Mouse (Mus musculus): ENCODE data around the gene Dusp9. TPM values are rescaled to one million over a fixed set of nuclear protein-coding genes. Genes with fewer than 3 reads are reported as not detected.
A peak's percentile ranks its signal among the peaks of the same experiment; 100 is the strongest.

Gene Dusp9
- total RNA-seq, 2 experiments from 2014 or later, result not detected

GRCm38 (mm10) chrX:73659575-73660283 lies 20.5 kb downstream of the Dusp9 start, which contains the start of gene Pnck:
Gene Pnck (minus strand): TSS chrX:73660117.
- intact Hi-C loops (cut with DNase I; ENCODE audit: low total_unique reads), result loop anchor here (5.0 kb wide), 1 partner anchor 87 kb away; no protein-coding TSS in a partner anchor

GRCm38 (mm10) chrX:73660284-73660665 lies 21.1 kb downstream of the Dusp9 start:
- intact Hi-C loops (cut with DNase I; ENCODE audit: low total_unique reads), result no loop called here
- DNase-seq, result no peak

More at GRCm38 (mm10) chrX:73659575-73660283, 20.5 kb downstream of the Dusp9 start, which contains the start of gene Pnck:
- no peak for DNase-seq

- intact Hi-C loops (cut with DNase I; ENCODE audit: low total_unique reads), result no loop called here
- DNase-seq, result no peak
Measured at GRCm38 (mm10) chrX:73663143-73663542, 23.9 kb downstream of the Dusp9 start.

- intact Hi-C loops (cut with DNase I; ENCODE audit: low total_unique reads), result no loop called here
- DNase-seq, result no peak
Measured at GRCm38 (mm10) chrX:73672031-73672431, 32.8 kb downstream of the Dusp9 start.

- DNase-seq, result peak; percentile 78
- intact Hi-C loops (cut with DNase I; ENCODE audit: low total_unique reads), result no loop called here
Measured at GRCm38 (mm10) chrX:73672879-73673618, 33.8 kb downstream of the Dusp9 start, which contains the start of gene Slc6a8. Gene Slc6a8 (plus strand): TSS chrX:73673150.

GRCm38 (mm10) chrX:73673619-73673967 lies 34.4 kb downstream of the Dusp9 start:
- intact Hi-C loops (cut with DNase I; ENCODE audit: low total_unique reads), result no loop called here
- DNase-seq, result no peak

GRCm38 (mm10) chrX:73673968-73674661 lies 34.9 kb downstream of the Dusp9 start:
- peak; percentile 29 for DNase-seq
- intact Hi-C loops (cut with DNase I; ENCODE audit: low total_unique reads), result no loop called here

GRCm38 (mm10) chrX:73675231-73675630 lies 36.0 kb downstream of the Dusp9 start:
- no peak for DNase-seq
- intact Hi-C loops (cut with DNase I; ENCODE audit: low total_unique reads), result no loop called here

- intact Hi-C loops (cut with DNase I; ENCODE audit: low total_unique reads), result no loop called here
Measured at GRCm38 (mm10) chrX:73676668-73677067, 37.4 kb downstream of the Dusp9 start.

GRCm38 (mm10) chrX:73684156-73684555 lies 44.9 kb downstream of the Dusp9 start:
- intact Hi-C loops (cut with DNase I; ENCODE audit: low total_unique reads), result no loop called here

More at GRCm38 (mm10) chrX:73676668-73677067, 37.4 kb downstream of the Dusp9 start:
- no peak for DNase-seq

GRCm38 (mm10) chrX:73684978-73685377 lies 45.8 kb downstream of the Dusp9 start:
- intact Hi-C loops (cut with DNase I; ENCODE audit: low total_unique reads), result no loop called here
- DNase-seq, result no peak

More at GRCm38 (mm10) chrX:73684156-73684555, 44.9 kb downstream of the Dusp9 start:
- DNase-seq, result no peak

- peak; percentile 31 for DNase-seq
- intact Hi-C loops (cut with DNase I; ENCODE audit: low total_unique reads), result no loop called here
Measured at GRCm38 (mm10) chrX:73685629-73686028, 46.4 kb downstream of the Dusp9 start.

GRCm38 (mm10) chrX:73690917-73691629 lies 51.9 kb downstream of the Dusp9 start:
- peak; percentile 52 for DNase-seq
- intact Hi-C loops (cut with DNase I; ENCODE audit: low total_unique reads), result no loop called here

Other genes starting within 250 kb of the Dusp9 start
- not detected for gene Gm18336, start 240.7 kb upstream of the Dusp9 start, total RNA-seq (2021)
- gene Zfp92, start 228.3 kb upstream of the Dusp9 start, total RNA-seq (2021), result under 1 TPM; 0.04 TPM
- gene Trex2, start 204.1 kb upstream of the Dusp9 start, total RNA-seq (2021), result not detected
- 10 to 100 TPM; 15.7 to 20.4 TPM for gene Haus7, start 180.4 kb upstream of the Dusp9 start, total RNA-seq (2021)
- 100 to 1,000 TPM; 213 to 236 TPM for gene Bgn, start 155.8 kb upstream of the Dusp9 start, total RNA-seq (2021)
- gene Atp2b3, start 136.3 kb upstream of the Dusp9 start, total RNA-seq (2021), result 1 to 10 TPM; 8.2 to 8.7 TPM
- 10 to 100 TPM; 15.4 to 16.3 TPM for gene Pnck, start 20.7 kb downstream of the Dusp9 start, total RNA-seq (2021)
- gene Slc6a8, start 33.7 kb downstream of the Dusp9 start, total RNA-seq (2021), result 10 to 100 TPM; 55.5 to 58.5 TPM
- 10 to 100 TPM; 60.5 to 68.8 TPM for gene Bcap31, start 76.8 kb downstream of the Dusp9 start, total RNA-seq (2021)
- gene Abcd1, start 77.2 kb downstream of the Dusp9 start, total RNA-seq (2021), result 10 to 100 TPM; 22.2 to 22.9 TPM
- 1 to 10 TPM; 1.2 to 1.8 TPM for gene Plxnb3, start 117.7 kb downstream of the Dusp9 start, total RNA-seq (2021)
- gene Srpk3, start 135.0 kb downstream of the Dusp9 start, total RNA-seq (2021), result 10 to 100 TPM; 66.3 to 93.3 TPM
- gene Idh3g, start 147.5 kb downstream of the Dusp9 start, total RNA-seq (2021), result 100 to 1,000 TPM; 305 to 363 TPM
- gene Ssr4, start 147.6 kb downstream of the Dusp9 start, total RNA-seq (2021), result 10 to 100 TPM; 83.7 to 89.5 TPM
- 1 to 10 TPM; 1.7 to 2.2 TPM for gene Pdzd4, start 185.6 kb downstream of the Dusp9 start, total RNA-seq (2021)